Mouse (Mus musculus) forebrain, embryonic 12.5 days (tissue): Measurements from ENCODE around the gene Rere. TPM values are rescaled to one million over a fixed set of nuclear protein-coding genes. Genes with fewer than 3 reads are reported as not detected.

Source experiments
- ATAC-seq: fragments of 200-750 bp; cut with Nextera tagmentation; 2 replicates; pipeline ENCODE4 v1.8.0; 2017; ENCODE audit warnings: moderate TSS enrichment; ENCODE audit not compliant: low FRiP score
- H3K27ac ChIP-seq: fragments of 300-500 bp; sonication (generic); 2 replicates; pipeline ENCODE4 v1.5.1; 2016; ENCODE audit warnings: mild to moderate bottlenecking
- H3K27me3 ChIP-seq: fragments of 300-500 bp; sonication (generic); 2 replicates; pipeline ENCODE4 v1.6.1; 2016; ENCODE audit warnings: mild to moderate bottlenecking
- H3K36me3 ChIP-seq: fragments of 300-500 bp; sonication (generic); replicated peaks from 2 replicates; pipeline ENCODE4 v1.6.1; 2016; ENCODE audit warnings: mild to moderate bottlenecking
- H3K4me1 ChIP-seq: fragments of 300-500 bp; sonication (generic); 2 replicates; pipeline ENCODE4 v1.6.1; 2016
- H3K4me2 ChIP-seq: fragments of 300-500 bp; sonication (generic); 2 replicates; pipeline ENCODE4 v1.6.1; 2016; ENCODE audit warnings: mild to moderate bottlenecking, moderate library complexity
- H3K4me3 ChIP-seq: fragments of 300-500 bp; sonication (generic); replicated peaks from 2 replicates; pipeline ENCODE4 v1.5.1; 2016; ENCODE audit warnings: mild to moderate bottlenecking
- H3K9ac ChIP-seq: fragments of 300-500 bp; sonication (generic); 2 replicates; pipeline ENCODE4 v1.6.1; 2016; ENCODE audit warnings: mild to moderate bottlenecking
- H3K9me3 ChIP-seq: fragments of 300-500 bp; sonication (generic); 2 replicates; pipeline ENCODE4 v1.6.1; 2016
- WGBS: fragments of 180-500 bp; shearing (Covaris S2); methylation state at CpG from one replicate; pipeline ENCODE4 v1.1.7; 2016; 5-methylcytosine and 5-hydroxymethylcytosine counted together
- polyA plus RNA-seq: library from polyadenylated mRNA; unstranded; fragments of >200 nt; fragmentation: Nextera tagmentation; extraction: Ambion mirVana; gene quantifications from 2 replicates; pipeline ENCODE4 v1.2.1, GENCODE M21; 2016

Gene Rere
- polyA plus RNA-seq, 1 experiment from 2014 or later = 44.4 TPM

DNA sequence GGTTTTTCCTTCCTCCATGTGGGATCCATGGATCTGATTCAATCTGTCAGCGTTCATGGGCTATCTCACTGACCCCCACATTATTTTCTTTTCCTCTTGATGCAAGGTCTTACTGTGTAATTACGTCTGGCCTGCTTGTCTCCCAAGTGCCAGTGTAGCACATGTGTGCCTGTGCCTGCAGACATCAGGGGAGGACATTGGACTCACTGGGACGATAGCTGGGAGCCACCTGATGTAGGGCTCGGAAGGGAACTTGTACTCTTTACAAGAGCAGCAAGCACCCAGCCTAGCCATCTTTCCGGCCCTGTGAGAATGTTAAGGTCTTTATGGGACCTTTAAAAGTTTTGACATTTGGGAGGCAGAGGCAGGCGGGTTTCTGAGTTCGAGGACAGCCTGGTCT is 13.4 kb downstream of the Rere start:
- Histone ChIP-seq H3K9me3 (0 out of 2 replicates have a peak, but pooled peaks cover 4% of the 10 kb centered on the region), H3K27ac (no peak overlapping the region), H3K4me3 (no peak overlapping the region), H3K4me1 (no peaks in the 10 kb centered on the region), H3K36me3 (peaks cover 15% of the 10 kb centered on the region), H3K9ac (no peak overlapping the region), H3K27me3 (no peaks in the 10 kb centered on the region), H3K4me2 (no peak overlapping the region)
- ATAC-seq = no peak
- WGBS = 96% methylated on average over 7 of the region's 7 CpGs

- H3K36me3 ChIP-seq = peaks cover 10% of the 10 kb centered on the region
- WGBS = 96% methylated on average over 7 of the region's 7 CpGs
- ATAC-seq = no peak
- no peaks in the 10 kb centered on the region for H3K4me1 ChIP-seq
- H3K4me2 ChIP-seq = no peak overlapping the region
- no peak overlapping the region for H3K27ac ChIP-seq
- no peak overlapping the region for H3K4me3 ChIP-seq
- no peaks in the 10 kb centered on the region for H3K27me3 ChIP-seq
- H3K9me3 ChIP-seq = 0 out of 2 replicates have a peak, but pooled peaks cover 4% of the 10 kb centered on the region
- no peak overlapping the region for H3K9ac ChIP-seq
Observed at GRCm38 (mm10) chr4:150295966-150296365, 14.5 kb downstream of the Rere start.

DNA sequence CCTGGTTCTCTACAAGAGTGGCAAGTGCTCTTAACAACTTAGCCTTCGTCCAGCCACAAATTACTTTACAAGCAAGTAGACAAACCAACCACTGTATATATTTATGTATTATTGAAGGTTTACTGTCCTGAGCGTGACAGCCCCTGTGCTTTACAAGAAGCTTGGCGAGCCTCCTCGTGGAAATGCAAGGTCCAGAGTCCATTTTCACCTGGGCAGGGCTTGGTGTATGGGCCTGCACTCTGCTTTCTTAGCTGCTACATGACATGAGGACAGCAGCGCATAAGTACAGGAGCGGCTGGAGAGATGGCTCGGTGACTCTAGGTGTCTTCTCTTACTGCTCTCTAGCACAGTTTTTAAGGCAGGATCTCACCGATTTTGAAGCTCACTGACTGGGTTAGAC is 21.3 kb downstream of the Rere start:
- H3K4me3 ChIP-seq = no peak overlapping the region
- H3K4me1 ChIP-seq = peaks cover 21% of the 10 kb centered on the region; the same call in 1 of the 2 replicates
- no peaks in the 10 kb centered on the region for H3K36me3 ChIP-seq
- H3K4me2 ChIP-seq = no peak overlapping the region
- no peak for ATAC-seq
- 96% methylated on average over 8 of the region's 8 CpGs for WGBS
- H3K9ac ChIP-seq = no peak overlapping the region
- no peaks in the 10 kb centered on the region for H3K27me3 ChIP-seq
- H3K27ac ChIP-seq = no peak overlapping the region
- H3K9me3 ChIP-seq = no peaks in the 10 kb centered on the region

DNA sequence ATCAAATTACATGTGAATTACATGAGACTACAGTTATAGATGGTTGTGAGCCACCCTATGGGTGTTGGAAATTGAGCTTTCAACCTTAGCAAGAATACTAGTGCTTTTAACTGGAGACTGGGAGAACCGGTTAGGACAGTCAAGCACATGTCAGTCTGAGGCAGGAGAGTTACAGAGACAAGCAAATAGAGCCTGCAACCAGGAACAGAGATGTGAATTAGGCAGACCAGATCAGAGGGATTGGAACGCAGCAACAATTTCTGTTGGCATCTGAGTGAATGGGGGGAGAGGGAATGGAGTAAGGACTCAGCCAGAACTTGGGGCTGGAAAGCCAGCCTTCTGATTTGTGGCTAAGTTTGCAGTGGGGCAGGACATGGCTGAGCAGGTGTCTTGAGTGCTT is 25.3 kb downstream of the Rere start:
- no peaks in the 10 kb centered on the region for H3K36me3 ChIP-seq
- H3K9ac ChIP-seq = no peak overlapping the region
- no peak overlapping the region for H3K27ac ChIP-seq
- H3K4me3 ChIP-seq = no peak overlapping the region
- no peaks in the 10 kb centered on the region for H3K27me3 ChIP-seq
- no peak overlapping the region for H3K4me2 ChIP-seq
- no peak for ATAC-seq
- peaks cover 35% of the 10 kb centered on the region for H3K4me1 ChIP-seq
- 72% methylated on average over 2 of the region's 2 CpGs for WGBS
- no peaks in the 10 kb centered on the region for H3K9me3 ChIP-seq

DNA sequence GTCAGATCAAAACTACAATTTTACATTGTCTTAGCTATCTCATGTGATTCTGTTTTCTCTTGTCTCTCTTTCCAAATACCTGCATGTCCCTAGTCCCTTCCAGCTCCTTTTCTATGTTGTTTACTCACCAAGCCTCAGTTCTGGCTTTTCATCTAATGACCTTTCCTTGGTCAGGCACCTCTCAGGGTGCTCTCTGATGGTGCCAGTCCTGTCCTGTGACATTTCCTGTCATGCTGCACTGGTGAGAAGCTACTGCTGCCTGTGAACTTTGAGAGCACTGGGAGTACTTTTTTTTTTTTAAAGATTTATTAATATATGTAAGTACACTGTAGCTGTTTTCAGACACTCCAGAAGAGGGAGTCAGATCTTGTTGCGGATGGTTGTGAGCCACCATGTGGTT is 25.8 kb downstream of the Rere start:
- Histone ChIP-seq H3K4me3 (no peak overlapping the region), H3K36me3 (no peaks in the 10 kb centered on the region), H3K27ac (no peak overlapping the region), H3K4me1 (peaks cover 35% of the 10 kb centered on the region), H3K4me2 (no peak overlapping the region), H3K9me3 (no peaks in the 10 kb centered on the region), H3K27me3 (no peaks in the 10 kb centered on the region), H3K9ac (no peak overlapping the region)
- 95% methylated on average over 1 of the region's 1 CpGs for WGBS
- ATAC-seq = no peak

DNA sequence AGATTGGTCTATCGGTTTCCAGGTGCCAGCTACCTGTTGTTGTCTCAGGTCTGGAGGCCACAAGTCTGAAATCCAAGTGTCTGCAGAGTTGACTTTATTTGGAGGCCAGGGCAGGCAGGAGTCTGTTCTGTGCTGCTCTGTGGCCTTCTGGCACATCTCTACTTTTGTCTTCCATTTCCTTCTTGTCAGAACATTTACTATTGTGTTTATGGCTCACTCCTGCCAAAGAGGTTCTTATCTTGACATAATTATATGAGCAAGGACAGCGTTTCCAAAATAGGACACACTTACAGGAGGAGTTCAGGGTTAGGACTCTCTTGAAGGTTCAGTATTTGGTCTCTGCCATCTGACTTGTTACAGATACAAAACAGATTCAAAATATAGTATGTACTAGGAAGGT is 30.0 kb downstream of the Rere start:
- no peaks in the 10 kb centered on the region for H3K36me3 ChIP-seq
- no peaks in the 10 kb centered on the region for H3K9me3 ChIP-seq
- no peak overlapping the region for H3K4me3 ChIP-seq
- H3K27me3 ChIP-seq = no peaks in the 10 kb centered on the region
- no peak for ATAC-seq
- H3K9ac ChIP-seq = no peak overlapping the region
- WGBS = 95% methylated on average over 2 of the region's 2 CpGs
- H3K4me2 ChIP-seq = no peak overlapping the region
- no peak overlapping the region for H3K27ac ChIP-seq
- H3K4me1 ChIP-seq = peaks cover 21% of the 10 kb centered on the region

DNA sequence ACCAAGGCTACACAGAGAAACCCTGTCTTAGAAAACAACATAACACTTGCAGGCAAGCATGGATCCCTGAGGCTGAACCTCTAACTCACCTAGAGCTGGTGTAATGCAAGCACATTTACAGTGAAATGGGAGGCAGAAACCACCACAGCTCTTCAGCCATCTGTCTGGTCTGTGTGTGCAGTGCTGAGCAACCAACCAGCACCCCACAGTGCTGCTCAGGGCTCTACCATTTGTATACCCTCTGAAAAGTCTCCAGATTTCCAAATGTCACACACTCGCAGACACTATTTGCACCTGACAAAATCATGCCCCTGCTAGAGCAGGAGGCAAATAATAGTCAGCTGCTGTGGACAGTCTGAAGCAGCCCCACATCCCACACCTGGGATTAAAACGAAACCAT is 31.2 kb downstream of the Rere start:
- Histone ChIP-seq H3K27ac (no peak overlapping the region), H3K9me3 (no peaks in the 10 kb centered on the region), H3K4me3 (no peak overlapping the region), H3K36me3 (no peaks in the 10 kb centered on the region), H3K4me2 (no peak overlapping the region), H3K9ac (no peak overlapping the region), H3K4me1 (peaks cover 17% of the 10 kb centered on the region), H3K27me3 (no peaks in the 10 kb centered on the region)
- WGBS = 85% methylated on average over 2 of the region's 2 CpGs
- ATAC-seq = no peak

DNA sequence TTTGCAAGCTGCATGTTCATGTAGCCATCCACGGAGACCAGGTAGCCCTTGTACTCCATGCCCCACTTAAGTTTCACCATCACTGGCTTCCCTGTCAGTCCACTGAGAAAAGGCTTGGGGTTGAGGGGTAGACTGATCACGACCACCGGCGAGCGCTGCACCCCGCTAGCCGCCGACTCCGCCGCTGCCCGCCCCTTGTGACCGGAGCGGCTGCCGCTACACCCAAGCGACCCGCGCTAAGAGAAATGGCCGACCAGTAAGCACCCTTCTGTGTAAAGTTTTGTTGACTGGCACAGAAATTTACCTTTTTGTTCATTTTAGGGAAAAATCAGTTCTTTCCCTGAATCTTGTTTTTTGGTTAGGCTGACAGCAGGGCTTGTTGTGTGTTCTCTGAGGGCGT is 33.9 kb downstream of the Rere start:
- Histone ChIP-seq H3K27ac (no peak overlapping the region), H3K27me3 (no peaks in the 10 kb centered on the region), H3K4me2 (no peak overlapping the region), H3K36me3 (no peaks in the 10 kb centered on the region), H3K4me3 (no peak overlapping the region), H3K9me3 (no peaks in the 10 kb centered on the region), H3K4me1 (peaks cover 12% of the 10 kb centered on the region; the same call in 1 of the 2 replicates), H3K9ac (no peak overlapping the region)
- no peak for ATAC-seq
- 96% methylated on average over 19 of the region's 19 CpGs for WGBS

DNA sequence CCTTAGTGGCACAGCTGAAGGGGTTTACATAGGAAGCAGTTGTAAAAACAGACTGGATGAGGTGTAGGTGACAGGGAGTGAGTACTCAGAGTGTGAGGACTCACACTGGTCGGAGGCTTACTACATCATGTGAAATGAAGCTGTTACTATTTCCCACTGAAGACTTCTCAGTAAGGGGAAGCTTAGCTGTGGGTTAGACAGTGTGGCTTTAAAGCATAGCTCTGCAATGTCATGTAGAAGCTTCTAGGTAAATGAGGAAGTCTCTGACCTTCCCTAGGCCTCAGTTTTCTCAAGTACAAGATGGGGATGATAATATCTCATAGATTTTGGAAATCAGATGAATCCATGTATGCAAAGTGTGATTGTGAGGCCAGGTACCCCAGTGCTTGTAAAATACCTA is 35.1 kb downstream of the Rere start:
- no peaks in the 10 kb centered on the region for H3K36me3 ChIP-seq
- ATAC-seq = no peak
- no peaks in the 10 kb centered on the region for H3K9me3 ChIP-seq
- no peak overlapping the region for H3K4me2 ChIP-seq
- H3K27ac ChIP-seq = no peak overlapping the region
- peaks cover 10% of the 10 kb centered on the region; the same call in 1 of the 2 replicates for H3K4me1 ChIP-seq
- no peak overlapping the region for H3K9ac ChIP-seq
- WGBS = 93% methylated on average over 1 of the region's 1 CpGs
- no peaks in the 10 kb centered on the region for H3K27me3 ChIP-seq
- H3K4me3 ChIP-seq = no peak overlapping the region

DNA sequence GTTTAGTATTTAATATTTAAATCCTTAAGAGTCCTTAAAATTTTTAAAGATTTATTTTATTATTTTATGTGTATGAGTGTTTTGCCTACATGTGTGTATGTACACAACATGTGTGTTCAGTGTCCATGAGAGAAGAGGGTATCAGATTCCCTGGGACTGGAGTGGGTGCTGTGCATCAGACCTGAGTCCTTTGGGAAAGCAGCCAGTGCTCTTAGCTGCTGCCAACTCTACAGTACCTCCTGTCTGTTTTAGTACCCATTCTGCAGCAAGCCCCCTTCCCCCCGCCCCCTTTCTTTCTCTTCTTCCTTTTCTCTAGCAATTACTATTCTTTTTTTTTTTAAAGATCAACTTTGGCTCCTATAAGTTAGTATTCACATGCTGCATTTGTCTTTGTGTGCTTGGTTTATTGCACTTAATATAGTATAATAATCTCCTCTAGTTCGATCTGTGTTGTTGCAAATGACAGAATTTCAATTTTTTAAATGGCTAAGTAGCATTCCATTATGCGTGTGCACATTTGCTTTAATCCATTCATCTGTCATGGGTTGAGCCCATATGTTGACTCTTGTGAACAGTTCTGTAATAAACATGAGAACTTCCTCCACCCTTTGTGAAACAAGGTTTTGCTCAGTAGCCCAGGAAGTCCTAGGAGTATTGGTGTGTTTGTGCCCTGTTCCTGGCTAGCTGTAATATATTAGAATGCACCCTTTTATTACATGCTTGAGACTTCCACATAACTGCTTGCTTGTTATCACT is 43.8 kb downstream of the Rere start:
- WGBS = 87% methylated on average over 3 of the region's 3 CpGs
- no peak overlapping the region for H3K27ac ChIP-seq
- no peak for ATAC-seq

GRCm38 (mm10) chr4:150326005-150326404 is 44.6 kb downstream of the Rere start:
- Histone ChIP-seq H3K9ac (no peak overlapping the region), H3K4me2 (no peak overlapping the region), H3K4me3 (no peak overlapping the region), H3K27ac (no peak overlapping the region), H3K4me1 (peaks cover 3% of the 10 kb centered on the region; the same call in 1 of the 2 replicates), H3K36me3 (peaks cover 4% of the 10 kb centered on the region; the same call in 1 of the 2 replicates), H3K9me3 (no peaks in the 10 kb centered on the region), H3K27me3 (no peaks in the 10 kb centered on the region)
- ATAC-seq = no peak
- 96% methylated on average over 2 of the region's 2 CpGs for WGBS

More for the DNA sequence above, 43.8 kb downstream of the Rere start:
- Histone ChIP-seq H3K4me1 (peaks cover 3% of the 10 kb centered on the region; the same call in 1 of the 2 replicates), H3K27me3 (no peaks in the 10 kb centered on the region), H3K4me2 (no peak overlapping the region), H3K36me3 (peaks cover 2% of the 10 kb centered on the region; the same call in 1 of the 2 replicates), H3K9ac (no peak overlapping the region), H3K9me3 (no peaks in the 10 kb centered on the region), H3K4me3 (no peak overlapping the region)

- ATAC-seq = no peak
- H3K27me3 ChIP-seq = no peaks in the 10 kb centered on the region
Observed at GRCm38 (mm10) chr4:150327476-150327875, 46.0 kb downstream of the Rere start.

More at GRCm38 (mm10) chr4:150327476-150327875, 46.0 kb downstream of the Rere start:
- Histone ChIP-seq H3K4me2 (no peak overlapping the region), H3K36me3 (peaks cover 4% of the 10 kb centered on the region; the same call in 1 of the 2 replicates), H3K9me3 (no peaks in the 10 kb centered on the region), H3K4me1 (peaks cover 3% of the 10 kb centered on the region; the same call in 1 of the 2 replicates), H3K9ac (no peak overlapping the region), H3K27ac (no peak overlapping the region), H3K4me3 (no peak overlapping the region)
- 86% methylated on average over 4 of the region's 4 CpGs for WGBS
